Mouse (Mus musculus): ENCODE measurements around the gene Hs2st1.

Hs2st1 gene

GRCm38 (mm10) chr3:144437871-144438398, 132.0 kb downstream of the Hs2st1 start:
- DNase-seq (ENCODE audit: low spot score): no peak

GRCm38 (mm10) chr3:144436076-144436475, 133.9 kb downstream of the Hs2st1 start:
- no peak for DNase-seq (ENCODE audit: low spot score)

GRCm38 (mm10) chr3:144435281-144435680, 134.7 kb downstream of the Hs2st1 start:
- DNase-seq (ENCODE audit: low spot score): no peak

- DNase-seq (ENCODE audit: low spot score): no peak
Observed at GRCm38 (mm10) chr3:144434276-144434675, 135.7 kb downstream of the Hs2st1 start.

GRCm38 (mm10) chr3:144433039-144433438, 136.9 kb downstream of the Hs2st1 start:
- no peak for DNase-seq (ENCODE audit: low spot score)

GRCm38 (mm10) chr3:144432143-144432577, 137.8 kb downstream of the Hs2st1 start:
- DNase-seq (ENCODE audit: low spot score): no peak

GRCm38 (mm10) chr3:144428514-144429431, 141.2 kb downstream of the Hs2st1 start:
- DNase-seq (ENCODE audit: low spot score): no peak

GRCm38 (mm10) chr3:144425041-144425448, 144.9 kb downstream of the Hs2st1 start:
- no peak for DNase-seq (ENCODE audit: low spot score)

GRCm38 (mm10) chr3:144421404-144422180, 148.4 kb downstream of the Hs2st1 start:
- no peak for DNase-seq (ENCODE audit: low spot score)

GRCm38 (mm10) chr3:144413821-144414220, 156.2 kb downstream of the Hs2st1 start:
- no peak for DNase-seq (ENCODE audit: low spot score)

- DNase-seq (ENCODE audit: low spot score): no peak
Observed at GRCm38 (mm10) chr3:144412538-144413272, 157.3 kb downstream of the Hs2st1 start.

- DNase-seq (ENCODE audit: low spot score): no peak
Observed at GRCm38 (mm10) chr3:144411650-144412278, 158.2 kb downstream of the Hs2st1 start.

- DNase-seq (ENCODE audit: low spot score): no peak
Observed at GRCm38 (mm10) chr3:144411051-144411542, 158.9 kb downstream of the Hs2st1 start.

GRCm38 (mm10) chr3:144408953-144409352, 161.0 kb downstream of the Hs2st1 start:
- no peak for DNase-seq (ENCODE audit: low spot score)

- no peak for DNase-seq (ENCODE audit: low spot score)
Observed at GRCm38 (mm10) chr3:144405331-144405730, 164.7 kb downstream of the Hs2st1 start.

GRCm38 (mm10) chr3:144401292-144401691, 168.7 kb downstream of the Hs2st1 start:
- DNase-seq (ENCODE audit: low spot score): no peak

- no peak for DNase-seq (ENCODE audit: low spot score)
Observed at GRCm38 (mm10) chr3:144400870-144401269, 169.1 kb downstream of the Hs2st1 start.

GRCm38 (mm10) chr3:144400374-144400773, 169.6 kb downstream of the Hs2st1 start:
- no peak for DNase-seq (ENCODE audit: low spot score)

GRCm38 (mm10) chr3:144399358-144400096, 170.5 kb downstream of the Hs2st1 start:
- DNase-seq (ENCODE audit: low spot score): peak; percentile 66

GRCm38 (mm10) chr3:144398166-144398565, 171.8 kb downstream of the Hs2st1 start:
- DNase-seq (ENCODE audit: low spot score): no peak

All from ovary, postnatal 10 days (tissue).